Mouse (Mus musculus): ENCODE data around the gene Rnf181. TPM values are rescaled to one million over a fixed set of nuclear protein-coding genes. Genes with fewer than 3 reads are reported as not detected.

The Rnf181 gene
- polyA plus RNA-seq, 1 experiment from 2014 or later, result 124 TPM

DNA sequence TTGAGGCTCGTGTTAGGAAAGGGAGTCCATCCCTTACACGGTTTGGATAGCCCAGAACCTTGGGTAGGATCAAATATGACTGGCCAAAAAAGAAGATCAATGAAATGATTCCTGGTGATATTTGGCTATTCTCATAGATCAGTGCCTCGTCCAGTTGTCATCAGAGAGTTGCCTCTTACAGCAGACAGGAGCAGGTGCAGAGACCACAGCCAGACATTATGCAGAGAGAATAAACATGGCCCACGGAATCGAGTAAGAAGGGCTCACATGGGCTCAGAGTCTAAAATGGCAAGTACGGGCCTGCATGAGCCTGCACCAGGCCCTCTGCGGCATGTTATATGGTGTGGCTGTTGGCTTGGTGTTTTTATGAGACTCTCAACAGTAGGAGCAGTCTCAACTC lies 38.6 kb upstream of the Rnf181 start:
- Histone ChIP-seq H3K4me3 (ENCODE audit: low read depth, low read length) (no peak overlapping the region), H3K9me3 (replicated peaks; ENCODE audit: control insufficient read depth, low read length, poor library complexity, severe bottlenecking) (no peaks in the 10 kb centered on the region), H3K4me1 (ENCODE audit: control insufficient read depth, insufficient read depth, low read length) (no peaks in the 10 kb centered on the region), H3K9ac (ENCODE audit: low read depth, low read length) (no peak overlapping the region), H3K27me3 (ENCODE audit: control insufficient read depth, insufficient read depth, low read depth, low read length) (no peaks in the 10 kb centered on the region), H3K4me2 (ENCODE audit: low read length) (no peak overlapping the region), H3K36me3 (ENCODE audit: control insufficient read depth, insufficient read depth, low read length) (no peaks in the 10 kb centered on the region), H3K27ac (ENCODE audit: low read length) (no peak overlapping the region)
- WGBS, result 86% methylated on average over 7 of the region's 7 CpGs
- no peak for ATAC-seq

DNA sequence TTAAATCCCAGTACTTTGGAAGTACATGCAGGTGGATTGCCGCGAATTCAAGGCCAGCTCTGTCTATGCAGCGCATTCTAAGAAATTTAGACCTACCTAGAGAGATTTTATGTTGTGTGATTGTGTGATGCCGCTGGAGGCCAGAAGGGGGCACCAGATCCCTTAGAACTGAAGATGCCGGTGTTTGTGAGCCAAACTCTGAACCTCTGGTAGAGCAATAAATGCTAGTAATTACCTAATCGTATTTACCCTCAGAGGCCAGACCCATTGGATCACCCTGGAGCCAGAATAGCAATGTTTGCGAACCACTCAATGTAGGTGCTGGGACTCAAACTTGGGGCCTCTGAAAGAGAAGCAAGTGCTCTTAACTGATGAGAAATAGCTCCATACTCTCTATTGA lies 35.1 kb upstream of the Rnf181 start:
- no peak overlapping the region for H3K4me3 ChIP-seq (ENCODE audit: low read depth, low read length)
- H3K4me2 ChIP-seq (ENCODE audit: low read length), result no peak overlapping the region
- no peak overlapping the region for H3K27ac ChIP-seq (ENCODE audit: low read length)
- no peaks in the 10 kb centered on the region for H3K4me1 ChIP-seq (ENCODE audit: control insufficient read depth, insufficient read depth, low read length)
- H3K9ac ChIP-seq (ENCODE audit: low read depth, low read length), result no peak overlapping the region
- H3K9me3 ChIP-seq (replicated peaks; ENCODE audit: control insufficient read depth, low read length, poor library complexity, severe bottlenecking), result no peaks in the 10 kb centered on the region
- no peaks in the 10 kb centered on the region for H3K36me3 ChIP-seq (ENCODE audit: control insufficient read depth, insufficient read depth, low read length)
- H3K27me3 ChIP-seq (ENCODE audit: control insufficient read depth, insufficient read depth, low read depth, low read length), result no peaks in the 10 kb centered on the region
- 21% methylated on average over 7 of the region's 7 CpGs for WGBS
- ATAC-seq, result no peak

DNA sequence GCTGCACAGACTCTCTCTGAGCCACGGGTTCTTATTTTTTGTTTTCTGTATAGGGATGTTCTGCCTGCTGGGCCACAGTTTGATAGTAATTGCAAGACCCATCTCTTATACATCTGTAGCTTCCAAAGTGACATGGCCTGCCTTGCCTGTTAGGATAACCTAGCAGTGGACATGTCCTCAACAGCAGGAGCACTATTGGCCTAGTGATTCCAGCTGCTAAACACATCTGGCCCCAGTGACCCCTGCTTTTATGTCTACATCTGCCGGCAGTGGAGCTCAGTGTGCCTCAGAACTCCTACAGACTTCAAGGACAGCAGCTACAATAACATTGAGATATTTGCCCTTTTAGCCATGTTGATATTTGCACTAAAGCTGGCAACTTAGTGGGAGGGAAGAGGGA lies 33.2 kb upstream of the Rnf181 start:
- no peaks in the 10 kb centered on the region for H3K36me3 ChIP-seq (ENCODE audit: control insufficient read depth, insufficient read depth, low read length)

DNA sequence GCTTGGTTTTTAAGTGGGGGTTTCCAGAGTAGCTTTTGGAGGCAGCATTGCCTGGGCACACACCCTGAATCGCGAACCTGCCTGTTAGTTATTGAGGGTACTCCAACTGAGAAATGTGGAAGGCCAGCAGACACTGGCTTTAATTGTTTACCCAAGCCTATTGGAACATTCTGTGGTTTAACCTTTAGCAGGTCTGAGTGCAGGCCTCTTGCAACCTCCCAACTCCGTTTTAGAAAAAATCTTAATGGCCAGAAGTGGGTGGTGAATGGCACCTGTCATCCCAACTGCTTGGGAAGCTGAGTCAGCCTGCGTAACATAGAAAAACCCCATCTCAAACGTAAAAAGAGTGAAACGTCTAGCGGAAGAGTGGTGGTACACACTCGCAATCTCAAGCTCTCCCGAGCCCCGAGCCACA lies 30.1 kb upstream of the Rnf181 start:
- no peak overlapping the region for H3K4me2 ChIP-seq (ENCODE audit: low read length)
- no peaks in the 10 kb centered on the region for H3K4me1 ChIP-seq (ENCODE audit: control insufficient read depth, insufficient read depth, low read length)
- H3K36me3 ChIP-seq (ENCODE audit: control insufficient read depth, insufficient read depth, low read length), result no peaks in the 10 kb centered on the region
- no peak for ATAC-seq
- H3K27me3 ChIP-seq (ENCODE audit: control insufficient read depth, insufficient read depth, low read depth, low read length), result no peaks in the 10 kb centered on the region; the same call in 1 of the 2 replicates
- H3K9ac ChIP-seq (ENCODE audit: low read depth, low read length), result no peak overlapping the region
- H3K9me3 ChIP-seq (replicated peaks; ENCODE audit: control insufficient read depth, low read length, poor library complexity, severe bottlenecking), result no peaks in the 10 kb centered on the region
- WGBS, result 79% methylated on average over 10 of the region's 10 CpGs
- no peak overlapping the region for H3K4me3 ChIP-seq (ENCODE audit: low read depth, low read length)
- H3K27ac ChIP-seq (ENCODE audit: low read length), result no peak overlapping the region

More for the DNA sequence above, 33.2 kb upstream of the Rnf181 start:
- Histone ChIP-seq H3K9ac (ENCODE audit: low read depth, low read length) (no peak overlapping the region), H3K27ac (ENCODE audit: low read length) (no peak overlapping the region), H3K27me3 (ENCODE audit: control insufficient read depth, insufficient read depth, low read depth, low read length) (no peaks in the 10 kb centered on the region; the same call in 1 of the 2 replicates), H3K9me3 (replicated peaks; ENCODE audit: control insufficient read depth, low read length, poor library complexity, severe bottlenecking) (no peaks in the 10 kb centered on the region), H3K4me2 (ENCODE audit: low read length) (no peak overlapping the region), H3K4me3 (ENCODE audit: low read depth, low read length) (no peak overlapping the region), H3K4me1 (ENCODE audit: control insufficient read depth, insufficient read depth, low read length) (no peaks in the 10 kb centered on the region)
- ATAC-seq, result no peak
- 49% methylated on average over 2 of the region's 2 CpGs for WGBS

DNA sequence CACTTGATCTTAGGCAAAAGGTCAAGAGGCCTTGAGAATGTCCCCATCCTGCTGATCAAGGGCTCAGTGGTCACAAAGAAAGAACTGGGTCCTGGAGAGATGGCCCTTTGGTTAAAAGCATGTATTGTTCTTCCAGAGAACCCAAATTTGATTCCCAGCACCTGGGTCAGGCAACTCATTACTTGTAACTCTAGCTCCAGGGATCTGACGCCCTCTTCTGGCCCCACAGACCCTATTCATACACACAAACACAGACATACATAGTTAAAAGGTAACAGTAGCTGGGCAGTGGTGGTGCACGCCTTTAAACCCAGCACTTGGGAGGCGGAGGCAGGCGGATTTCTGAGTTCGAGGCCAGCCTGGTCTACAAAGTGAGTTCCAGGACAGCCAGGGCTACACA lies 25.6 kb upstream of the Rnf181 start:
- ATAC-seq, result no peak
- H3K9me3 ChIP-seq (replicated peaks; ENCODE audit: control insufficient read depth, low read length, poor library complexity, severe bottlenecking), result no peaks in the 10 kb centered on the region
- no peaks in the 10 kb centered on the region for H3K36me3 ChIP-seq (ENCODE audit: control insufficient read depth, insufficient read depth, low read length)
- H3K4me2 ChIP-seq (ENCODE audit: low read length), result no peak overlapping the region
- no peak overlapping the region for H3K9ac ChIP-seq (ENCODE audit: low read depth, low read length)
- H3K4me1 ChIP-seq (ENCODE audit: control insufficient read depth, insufficient read depth, low read length), result 0 out of 2 replicates have a peak, but pooled peaks cover 3% of the 10 kb centered on the region
- H3K27me3 ChIP-seq (ENCODE audit: control insufficient read depth, insufficient read depth, low read depth, low read length), result peaks cover 15% of the 10 kb centered on the region
- no peak overlapping the region for H3K27ac ChIP-seq (ENCODE audit: low read length)
- WGBS, result 89% methylated on average over 5 of the region's 5 CpGs
- H3K4me3 ChIP-seq (ENCODE audit: low read depth, low read length), result no peak overlapping the region

DNA sequence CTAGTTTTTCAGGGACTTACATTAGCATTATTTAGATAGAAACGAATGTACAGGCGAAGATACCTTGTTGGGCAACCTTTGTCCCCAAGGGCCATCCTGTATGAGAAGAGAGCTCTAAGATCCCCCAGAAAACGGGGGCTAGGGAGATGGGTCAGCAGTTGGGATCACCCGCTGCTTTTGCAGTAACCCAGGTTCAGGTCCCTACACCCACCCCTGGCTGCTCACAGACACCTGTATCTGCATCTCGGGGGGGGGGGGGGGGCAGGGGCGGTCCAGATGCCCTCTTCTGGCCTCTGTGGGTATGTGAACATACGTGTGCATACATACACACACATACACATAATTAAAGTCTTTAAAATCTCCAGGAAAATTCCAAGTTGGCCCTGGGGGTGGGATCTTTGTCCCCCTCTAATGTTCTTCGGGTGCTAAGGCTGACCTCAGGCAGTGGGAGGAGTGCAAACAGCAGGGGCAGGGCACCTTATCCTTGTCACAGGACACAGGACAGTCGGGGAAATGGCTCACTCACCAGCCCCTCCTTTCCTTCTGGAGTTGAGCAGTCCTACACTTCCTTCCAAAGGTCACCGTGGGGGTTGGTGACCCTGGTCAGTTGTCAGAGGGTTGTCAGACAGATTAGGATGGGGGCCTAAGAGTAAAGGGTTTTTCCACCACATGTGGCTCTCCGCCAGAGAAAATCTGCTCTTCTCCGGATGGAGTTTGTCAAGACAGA lies 24.2 kb upstream of the Rnf181 start:
- Histone ChIP-seq H3K4me3 (ENCODE audit: low read depth, low read length) (peak overlapping the region; percentile 24; the same call in 1 of the 2 replicates), H3K36me3 (ENCODE audit: control insufficient read depth, insufficient read depth, low read length) (no peaks in the 10 kb centered on the region), H3K9me3 (replicated peaks; ENCODE audit: control insufficient read depth, low read length, poor library complexity, severe bottlenecking) (no peaks in the 10 kb centered on the region), H3K4me1 (ENCODE audit: control insufficient read depth, insufficient read depth, low read length) (0 out of 2 replicates have a peak, but pooled peaks cover 3% of the 10 kb centered on the region), H3K9ac (ENCODE audit: low read depth, low read length) (no peak overlapping the region), H3K27ac (ENCODE audit: low read length) (no peak overlapping the region), H3K27me3 (ENCODE audit: control insufficient read depth, insufficient read depth, low read depth, low read length) (peaks cover 15% of the 10 kb centered on the region), H3K4me2 (ENCODE audit: low read length) (peak overlapping the region; percentile 40)
- no peak for ATAC-seq
- 18% methylated on average over 11 of the region's 12 CpGs for WGBS

DNA sequence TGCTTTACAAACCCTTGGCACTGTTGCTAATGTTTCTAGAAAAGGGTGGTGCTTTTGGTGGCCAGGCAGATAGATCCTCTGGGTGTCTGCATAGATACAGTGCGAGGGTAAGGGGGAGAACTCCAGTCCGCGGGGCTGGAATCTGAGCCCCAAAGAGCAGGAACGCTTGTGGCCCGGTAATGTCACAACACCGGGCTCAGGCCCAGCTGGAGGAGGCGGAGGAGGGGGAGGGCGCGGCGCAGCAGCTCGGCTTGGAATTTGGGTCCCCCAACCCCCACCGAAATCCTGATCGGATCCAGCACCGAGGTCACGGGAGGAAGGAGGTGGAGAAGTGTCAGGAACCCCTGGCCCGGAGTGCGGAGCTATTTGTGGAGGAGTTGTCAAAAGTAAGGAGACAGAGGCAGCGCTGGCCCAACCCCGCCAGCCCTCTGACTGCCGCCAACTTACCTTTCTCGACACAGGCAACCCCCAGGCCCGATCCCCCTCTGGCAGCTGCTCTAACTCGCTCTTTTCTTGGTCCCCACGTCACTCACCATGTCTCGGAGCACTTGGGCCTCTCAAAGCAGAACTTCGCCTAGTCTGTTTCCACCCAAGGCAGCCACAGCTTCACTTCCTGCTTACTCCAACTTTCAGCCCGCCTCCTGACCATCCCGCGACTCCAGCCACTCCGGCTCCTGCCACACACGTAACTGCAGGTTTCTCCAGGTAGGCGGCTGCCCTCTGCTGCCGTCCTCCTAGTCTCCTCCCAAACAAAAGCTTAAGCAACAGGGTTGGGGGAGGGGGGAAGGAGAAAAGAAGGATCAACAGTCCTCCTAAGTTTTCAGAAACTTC lies 23.4 kb upstream of the Rnf181 start, which contains the start of gene Vamp8:
Gene Vamp8 (minus strand): TSS at position 763 of the 831 bp plus-strand sequence.
- Histone ChIP-seq H3K27me3 (ENCODE audit: control insufficient read depth, insufficient read depth, low read depth, low read length) (peaks cover 15% of the 10 kb centered on the region), H3K9me3 (replicated peaks; ENCODE audit: control insufficient read depth, low read length, poor library complexity, severe bottlenecking) (no peaks in the 10 kb centered on the region), H3K36me3 (ENCODE audit: control insufficient read depth, insufficient read depth, low read length) (no peaks in the 10 kb centered on the region), H3K4me2 (ENCODE audit: low read length) (peak within 1 kb of the TSS; percentile 40), H3K4me1 (ENCODE audit: control insufficient read depth, insufficient read depth, low read length) (0 out of 2 replicates have a peak, but pooled peaks cover 3% of the 10 kb centered on the region), H3K4me3 (ENCODE audit: low read depth, low read length) (peak within 1 kb of the TSS; percentile 24), H3K27ac (ENCODE audit: low read length) (no peak within 1 kb of the TSS), H3K9ac (ENCODE audit: low read depth, low read length) (peak within 1 kb of the TSS; percentile 45; the same call in 1 of the 2 replicates)
- ATAC-seq, result no peak
- 2% methylated on average over 33 of the region's 33 CpGs for WGBS

DNA sequence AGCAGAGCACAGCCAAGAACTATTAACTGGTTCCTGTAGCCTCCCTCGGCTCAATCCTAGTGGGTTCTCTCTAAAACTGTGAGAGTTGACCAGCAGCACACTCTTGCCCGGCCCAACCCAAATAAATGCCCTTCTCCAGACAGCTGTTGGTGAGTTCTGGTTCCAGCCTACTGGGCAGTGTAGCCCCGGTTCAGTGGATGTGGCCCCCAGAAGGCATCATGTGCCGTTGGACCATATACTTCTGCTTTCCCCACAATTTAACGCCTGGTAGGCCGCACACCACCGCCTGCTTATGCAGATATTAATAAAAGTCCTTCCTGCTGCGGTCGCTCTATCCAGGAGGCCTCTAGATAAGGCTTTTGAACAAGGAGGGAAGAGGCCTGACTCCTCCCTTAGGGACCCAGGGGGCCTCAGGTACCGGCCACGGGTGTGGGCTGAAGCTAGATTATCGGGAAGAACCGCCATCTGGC lies 22.8 kb upstream of the Rnf181 start:
- H3K27ac ChIP-seq (ENCODE audit: low read length), result no peak overlapping the region
- H3K4me2 ChIP-seq (ENCODE audit: low read length), result peak overlapping the region; percentile 40
- ATAC-seq, result no peak
- 32% methylated on average over 13 of the region's 13 CpGs for WGBS
- peak overlapping the region; percentile 8; the same call in 1 of the 2 replicates for H3K9ac ChIP-seq (ENCODE audit: low read depth, low read length)
- peak overlapping the region; percentile 24 for H3K4me3 ChIP-seq (ENCODE audit: low read depth, low read length)
- H3K36me3 ChIP-seq (ENCODE audit: control insufficient read depth, insufficient read depth, low read length), result no peaks in the 10 kb centered on the region
- no peaks in the 10 kb centered on the region for H3K9me3 ChIP-seq (replicated peaks; ENCODE audit: control insufficient read depth, low read length, poor library complexity, severe bottlenecking)
- H3K27me3 ChIP-seq (ENCODE audit: control insufficient read depth, insufficient read depth, low read depth, low read length), result peaks cover 15% of the 10 kb centered on the region
- 0 out of 2 replicates have a peak, but pooled peaks cover 3% of the 10 kb centered on the region for H3K4me1 ChIP-seq (ENCODE audit: control insufficient read depth, insufficient read depth, low read length)

Data from midbrain, embryonic 16.5 days (tissue).